Mouse (Mus musculus) spleen, postnatal 36 days (tissue): ENCODE measurements around the gene Slc35f6.
"Not testable (repeated sequence)": the region's sequence is repeated elsewhere in the genome, so short reads cannot be mapped to it uniquely, and the experiment has no call there.

Experiments used
- DNase-seq, 2 experiments: peaks; one replicate each; pipeline ENCODE4 v3.0.0; 2022; ENCODE audit warnings: low spot score in 2 of 2, mixed read lengths in 1 of 2

The Slc35f6 gene

GRCm38 (mm10) chr5:30655526-30656195, 7.9 kb downstream of the Slc35f6 start:
- no peak for DNase-seq

- no peak for DNase-seq
Measured at GRCm38 (mm10) chr5:30659042-30659441, 11.3 kb downstream of the Slc35f6 start.

GRCm38 (mm10) chr5:30660278-30660677, 12.5 kb downstream of the Slc35f6 start:
- no peak for DNase-seq

- DNase-seq: no peak
Measured at GRCm38 (mm10) chr5:30660813-30661212, 13.1 kb downstream of the Slc35f6 start.

GRCm38 (mm10) chr5:30665360-30665759, 17.6 kb downstream of the Slc35f6 start:
- no peak for DNase-seq

- peak in 1 of 2 experiments; percentile 15 for DNase-seq
Measured at GRCm38 (mm10) chr5:30665968-30666367, 18.2 kb downstream of the Slc35f6 start.

GRCm38 (mm10) chr5:30666391-30667195, 18.9 kb downstream of the Slc35f6 start, which contains the start of gene Cenpa:
TSS of gene Cenpa (plus strand) at chr5:30666777.
- DNase-seq: peak; percentile 94 to 96

- peak in 1 of 2 experiments; percentile 17 for DNase-seq
Measured at GRCm38 (mm10) chr5:30667215-30667614, 19.5 kb downstream of the Slc35f6 start.

- DNase-seq: no peak
Measured at GRCm38 (mm10) chr5:30667686-30668085, 20.0 kb downstream of the Slc35f6 start.

- no peak for DNase-seq
Measured at GRCm38 (mm10) chr5:30668637-30669495, 21.1 kb downstream of the Slc35f6 start.

GRCm38 (mm10) chr5:30669496-30669830, 21.7 kb downstream of the Slc35f6 start:
- no peak for DNase-seq

GRCm38 (mm10) chr5:30670091-30670490, 22.4 kb downstream of the Slc35f6 start:
- DNase-seq: no peak

- no peak for DNase-seq
Measured at GRCm38 (mm10) chr5:30674001-30674400, 26.3 kb downstream of the Slc35f6 start.

GRCm38 (mm10) chr5:30676800-30677199, 29.1 kb downstream of the Slc35f6 start:
- no peak for DNase-seq

GRCm38 (mm10) chr5:30678069-30678468, 30.3 kb downstream of the Slc35f6 start:
- not testable (repeated sequence) for DNase-seq

GRCm38 (mm10) chr5:30678722-30679296, 31.1 kb downstream of the Slc35f6 start:
- no peak for DNase-seq

- DNase-seq: no peak
Measured at GRCm38 (mm10) chr5:30679593-30679992, 31.9 kb downstream of the Slc35f6 start.

GRCm38 (mm10) chr5:30681970-30682369, 34.2 kb downstream of the Slc35f6 start:
- DNase-seq: no peak

GRCm38 (mm10) chr5:30682967-30683600, 35.4 kb downstream of the Slc35f6 start:
- DNase-seq: no peak

- no peak for DNase-seq
Measured at GRCm38 (mm10) chr5:30683993-30684392, 36.3 kb downstream of the Slc35f6 start.

- DNase-seq: no peak
Measured at GRCm38 (mm10) chr5:30686781-30687180, 39.0 kb downstream of the Slc35f6 start.
